Mouse (Mus musculus): ENCODE results near the gene Mbd3. TPM values are rescaled to one million over a fixed set of nuclear protein-coding genes. Genes with fewer than 3 reads are reported as not detected.

The Mbd3 gene
- polyA plus RNA-seq, 1 experiment from 2014 or later: 227 TPM

DNA sequence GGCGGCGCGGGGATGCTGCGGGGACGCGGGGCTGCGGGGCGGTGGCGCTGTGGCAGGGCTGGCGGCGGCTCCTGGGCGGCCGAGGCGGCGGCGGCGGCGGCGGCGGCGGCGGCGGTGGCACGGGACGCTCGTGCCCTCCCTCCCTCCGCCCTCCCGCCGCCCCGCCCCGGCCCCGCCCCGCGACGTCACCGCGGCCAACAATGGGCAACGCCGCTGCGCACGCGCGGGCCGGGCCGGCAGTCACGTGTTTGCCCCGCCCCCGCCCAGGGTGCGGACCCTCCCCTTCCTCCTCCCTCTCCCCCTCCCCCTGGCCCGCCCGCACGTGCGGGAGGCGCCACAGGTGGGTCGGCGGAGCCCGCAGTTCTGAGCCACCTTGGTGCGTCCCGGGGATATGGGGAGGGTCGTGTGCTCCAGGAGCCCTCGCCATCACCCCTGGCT, 11.8 kb downstream of the Mbd3 start, which contains the start of gene Mex3d:
Gene Mex3d, minus strand, starts transcription at position 138 of the 438 bp plus-strand sequence.
- Histone ChIP-seq H3K27me3 (replicated peaks) (no peaks in the 10 kb centered on the region), H3K4me3 (peak within 1 kb of the TSS; percentile 95), H3K9ac (peak within 1 kb of the TSS; percentile 99), H3K4me2 (peak within 1 kb of the TSS; percentile 97), H3K36me3 (replicated peaks) (peaks cover 17% of the 10 kb centered on the region), H3K27ac (peak within 1 kb of the TSS; percentile 96), H3K9me3 (no peaks in the 10 kb centered on the region), H3K4me1 (peaks cover 34% of the 10 kb centered on the region)
- WGBS: 0% methylated on average over 20 of the region's 61 CpGs
- peak; percentile 31 for ATAC-seq (replicated peaks)

DNA sequence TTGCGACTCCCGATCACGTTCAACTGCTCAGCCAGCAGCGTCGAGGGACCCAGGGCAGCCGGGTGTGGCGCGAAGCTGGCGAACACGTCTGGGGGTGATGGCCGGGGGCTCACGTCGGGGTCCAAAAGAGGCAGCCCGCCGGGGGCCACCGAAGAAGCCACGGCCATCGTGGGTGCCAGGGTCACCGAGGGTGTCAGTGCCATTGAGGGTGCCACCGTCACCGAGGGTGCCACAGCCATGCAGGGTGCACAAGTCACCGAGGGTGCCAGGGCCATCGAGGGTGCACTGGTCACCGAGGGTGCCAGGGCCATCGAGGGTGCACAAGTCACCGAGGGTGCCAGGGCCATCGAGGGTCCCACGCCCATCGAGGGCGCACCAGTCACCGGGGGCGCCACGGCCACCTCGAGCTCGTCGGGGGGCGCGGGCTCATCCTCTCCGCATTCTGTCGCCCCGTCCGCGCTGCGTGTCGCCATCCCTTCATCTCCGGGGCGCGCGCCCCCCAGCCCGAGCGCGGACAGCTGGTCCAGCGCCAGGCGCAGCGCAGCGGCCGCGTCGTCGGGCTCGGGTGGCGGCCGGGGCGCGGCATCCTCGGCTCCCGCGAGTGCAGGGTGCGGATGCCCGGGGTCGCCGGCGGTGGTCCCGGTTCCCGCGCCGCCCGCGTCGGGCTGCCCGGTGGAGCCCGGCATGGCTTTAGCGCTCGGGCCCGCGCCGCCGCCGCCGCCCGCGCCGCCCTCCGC, 12.4 kb downstream of the Mbd3 start:
- peak overlapping the region; percentile 96 for H3K27ac ChIP-seq
- H3K9me3 ChIP-seq: no peaks in the 10 kb centered on the region
- peak overlapping the region; percentile 95 for H3K4me3 ChIP-seq
- ATAC-seq (replicated peaks): no peak
- H3K4me1 ChIP-seq: peaks cover 37% of the 10 kb centered on the region
- H3K27me3 ChIP-seq (replicated peaks): no peaks in the 10 kb centered on the region
- H3K9ac ChIP-seq: peak overlapping the region; percentile 99
- peak overlapping the region; percentile 69 for H3K4me2 ChIP-seq
- 0% methylated on average over 46 of the region's 94 CpGs for WGBS
- peaks cover 17% of the 10 kb centered on the region for H3K36me3 ChIP-seq (replicated peaks)

DNA sequence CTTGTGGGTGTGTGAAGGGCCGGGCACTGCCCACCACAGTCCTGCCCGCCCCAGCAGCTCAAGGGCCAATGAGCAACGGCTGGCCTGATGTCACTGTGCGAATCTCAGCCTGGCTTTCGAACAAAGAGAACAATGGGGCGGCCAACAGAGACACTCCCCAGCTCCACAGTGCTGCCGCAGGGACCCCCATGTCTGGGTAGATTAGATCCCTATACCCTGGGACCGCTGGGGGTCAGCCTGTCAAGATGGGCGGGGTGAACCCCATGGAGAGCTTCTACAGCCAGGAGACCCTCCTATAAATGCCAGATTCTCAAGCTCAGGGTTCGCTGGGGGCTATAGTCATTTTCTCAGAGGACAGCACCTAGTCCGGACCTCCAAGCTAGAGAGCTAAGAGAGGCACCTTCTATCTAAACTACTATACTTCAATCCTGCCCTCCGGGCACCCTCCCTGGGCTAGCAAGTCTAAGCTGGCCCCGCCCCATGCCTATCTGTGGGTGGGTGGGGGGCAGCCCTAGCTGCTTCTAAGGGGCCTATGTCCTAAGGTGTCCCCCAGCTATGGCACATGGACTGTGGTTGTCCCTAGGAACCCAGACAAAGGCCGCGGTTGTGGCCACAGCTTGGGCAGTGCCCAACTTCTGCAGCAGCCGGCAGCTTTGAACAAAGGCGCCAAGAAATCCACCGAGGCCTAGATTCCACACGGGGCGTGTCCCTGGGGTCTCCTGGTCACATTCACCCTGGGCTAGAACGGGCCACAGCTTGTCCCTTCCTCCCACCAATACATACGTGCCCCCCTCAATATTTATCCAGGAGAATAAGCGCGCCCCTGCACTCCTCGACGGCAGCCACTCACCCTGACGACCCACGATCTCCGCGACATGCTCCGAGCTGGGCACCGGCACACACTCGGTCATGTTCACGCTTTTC, 13.3 kb downstream of the Mbd3 start:
- Histone ChIP-seq H3K4me3 (peak overlapping the region; percentile 95), H3K9ac (peak overlapping the region; percentile 99), H3K36me3 (replicated peaks) (peaks cover 20% of the 10 kb centered on the region), H3K4me2 (peak overlapping the region; percentile 69), H3K27ac (peak overlapping the region; percentile 96), H3K9me3 (no peaks in the 10 kb centered on the region), H3K4me1 (peaks cover 37% of the 10 kb centered on the region), H3K27me3 (replicated peaks) (no peaks in the 10 kb centered on the region)
- under 1% methylated on average over 34 of the region's 34 CpGs for WGBS
- ATAC-seq (replicated peaks): peak; percentile 79

DNA sequence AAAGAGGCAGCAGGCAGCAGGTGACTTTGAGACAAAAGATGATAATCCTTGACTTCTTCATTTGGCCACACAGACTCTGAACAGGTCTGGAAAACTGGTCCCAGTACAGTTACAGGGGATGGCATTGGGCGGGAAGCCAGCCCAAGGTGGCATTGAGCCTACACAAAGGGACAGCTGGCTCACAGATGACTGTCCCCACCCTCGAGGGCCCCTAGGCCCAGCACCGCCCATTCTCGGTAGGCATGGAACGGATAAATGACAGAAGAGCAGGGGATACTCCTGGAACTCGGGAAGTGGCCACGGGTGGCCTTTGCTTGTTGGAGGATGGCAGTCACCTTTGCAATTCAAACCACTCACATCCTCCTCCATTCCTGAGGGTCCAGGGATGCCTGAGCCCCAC, 14.0 kb downstream of the Mbd3 start:
- Histone ChIP-seq H3K36me3 (replicated peaks) (peaks cover 26% of the 10 kb centered on the region), H3K9ac (peak overlapping the region; percentile 99)

DNA sequence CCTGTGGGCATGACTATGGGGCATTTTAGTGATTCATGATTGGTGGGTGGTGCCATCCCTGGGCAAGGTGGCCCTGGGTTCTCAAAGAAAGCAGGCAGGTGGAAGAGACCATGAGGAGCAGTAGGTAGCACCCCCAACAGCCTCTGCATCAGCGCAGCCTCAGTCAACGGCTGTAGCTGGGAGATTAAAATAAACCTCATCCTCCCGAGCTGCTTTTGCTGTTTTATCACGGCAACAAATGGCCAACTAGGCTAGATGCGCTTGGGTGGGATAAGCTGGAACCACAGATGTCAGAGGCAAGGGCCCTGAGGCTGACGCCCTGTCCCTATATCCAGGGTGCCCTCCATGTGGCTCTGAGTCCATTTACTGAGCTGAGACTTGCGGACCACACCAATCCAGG, 14.6 kb downstream of the Mbd3 start:
- H3K36me3 ChIP-seq (replicated peaks): peaks cover 31% of the 10 kb centered on the region
- no peaks in the 10 kb centered on the region for H3K9me3 ChIP-seq
- peak overlapping the region; percentile 99 for H3K9ac ChIP-seq
- peaks cover 37% of the 10 kb centered on the region for H3K4me1 ChIP-seq
- H3K27me3 ChIP-seq (replicated peaks): no peaks in the 10 kb centered on the region
- ATAC-seq (replicated peaks): no peak
- peak overlapping the region; percentile 69 for H3K4me2 ChIP-seq
- WGBS: 49% methylated on average over 7 of the region's 7 CpGs
- H3K4me3 ChIP-seq: peak overlapping the region; percentile 95
- peak overlapping the region; percentile 96 for H3K27ac ChIP-seq

More for the DNA sequence above, 14.0 kb downstream of the Mbd3 start:
- Histone ChIP-seq H3K4me1 (peaks cover 37% of the 10 kb centered on the region), H3K4me3 (peak overlapping the region; percentile 95), H3K9me3 (no peaks in the 10 kb centered on the region), H3K4me2 (peak overlapping the region; percentile 69), H3K27me3 (replicated peaks) (no peaks in the 10 kb centered on the region), H3K27ac (peak overlapping the region; percentile 96)
- WGBS: 4% methylated on average over 7 of the region's 7 CpGs
- ATAC-seq (replicated peaks): peak; percentile 0; the same call in 1 of the 2 replicates

DNA sequence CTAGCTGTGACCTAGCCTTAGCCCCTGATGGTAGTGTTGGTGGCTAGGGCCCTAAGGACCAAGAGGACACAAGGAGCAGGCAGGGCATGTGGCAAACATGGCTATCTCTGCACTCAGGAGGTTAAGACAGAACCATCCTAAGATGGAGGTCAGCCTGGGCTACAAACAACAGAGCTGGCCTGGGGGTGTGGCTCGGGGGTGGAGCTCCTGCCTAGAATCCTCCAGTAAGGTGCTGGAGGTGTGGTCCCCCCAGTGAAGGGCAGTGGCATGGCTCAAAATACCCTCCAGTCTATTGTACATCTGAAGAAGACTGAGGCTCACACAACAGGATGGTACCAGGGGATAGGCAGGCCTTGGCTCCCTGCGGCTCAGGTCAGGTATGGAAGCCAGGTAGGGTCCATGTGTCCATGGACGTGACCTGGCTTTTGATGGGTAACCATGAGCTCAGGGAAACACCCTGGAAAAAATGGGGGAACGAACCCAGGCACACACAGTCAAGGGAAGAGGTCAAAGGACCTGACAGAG, 15.2 kb downstream of the Mbd3 start:
- Histone ChIP-seq H3K4me2 (peak overlapping the region; percentile 69), H3K4me1 (peaks cover 37% of the 10 kb centered on the region), H3K27me3 (replicated peaks) (no peaks in the 10 kb centered on the region), H3K9me3 (no peaks in the 10 kb centered on the region), H3K9ac (peak overlapping the region; percentile 99), H3K36me3 (replicated peaks) (peaks cover 35% of the 10 kb centered on the region), H3K27ac (peak overlapping the region; percentile 96; the same call in 1 of the 2 replicates), H3K4me3 (peak overlapping the region; percentile 95)
- no peak for ATAC-seq (replicated peaks)
- WGBS: 84% methylated on average over 4 of the region's 4 CpGs

DNA sequence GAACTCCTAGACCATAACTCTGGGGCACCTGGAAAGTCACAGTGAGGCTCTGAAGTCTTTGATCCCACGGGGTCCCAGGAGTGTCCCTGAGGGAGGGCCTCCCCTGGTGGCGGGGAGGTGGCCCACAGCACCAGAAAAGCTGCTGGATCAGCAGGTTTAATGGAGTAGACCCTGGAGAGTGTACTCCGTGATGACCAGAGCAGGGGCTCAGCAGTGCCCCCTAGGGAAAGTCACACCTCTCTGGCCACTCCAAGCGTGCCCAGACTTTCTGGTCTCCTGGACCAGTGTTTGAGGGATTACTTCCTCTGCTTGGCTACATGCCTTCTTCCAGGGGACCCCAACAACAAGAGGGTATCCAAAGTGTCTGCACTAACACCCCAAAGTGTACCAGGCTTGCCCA, 15.9 kb downstream of the Mbd3 start:
- Histone ChIP-seq H3K4me2 (peak overlapping the region; percentile 69), H3K4me3 (peak overlapping the region; percentile 95), H3K4me1 (peaks cover 36% of the 10 kb centered on the region), H3K36me3 (replicated peaks) (peaks cover 35% of the 10 kb centered on the region), H3K27me3 (replicated peaks) (no peaks in the 10 kb centered on the region), H3K9ac (peak overlapping the region; percentile 22; the same call in 1 of the 2 replicates), H3K27ac (peak overlapping the region; percentile 17; the same call in 1 of the 2 replicates), H3K9me3 (no peaks in the 10 kb centered on the region)
- 45% methylated on average over 4 of the region's 4 CpGs for WGBS
- ATAC-seq (replicated peaks): no peak

DNA sequence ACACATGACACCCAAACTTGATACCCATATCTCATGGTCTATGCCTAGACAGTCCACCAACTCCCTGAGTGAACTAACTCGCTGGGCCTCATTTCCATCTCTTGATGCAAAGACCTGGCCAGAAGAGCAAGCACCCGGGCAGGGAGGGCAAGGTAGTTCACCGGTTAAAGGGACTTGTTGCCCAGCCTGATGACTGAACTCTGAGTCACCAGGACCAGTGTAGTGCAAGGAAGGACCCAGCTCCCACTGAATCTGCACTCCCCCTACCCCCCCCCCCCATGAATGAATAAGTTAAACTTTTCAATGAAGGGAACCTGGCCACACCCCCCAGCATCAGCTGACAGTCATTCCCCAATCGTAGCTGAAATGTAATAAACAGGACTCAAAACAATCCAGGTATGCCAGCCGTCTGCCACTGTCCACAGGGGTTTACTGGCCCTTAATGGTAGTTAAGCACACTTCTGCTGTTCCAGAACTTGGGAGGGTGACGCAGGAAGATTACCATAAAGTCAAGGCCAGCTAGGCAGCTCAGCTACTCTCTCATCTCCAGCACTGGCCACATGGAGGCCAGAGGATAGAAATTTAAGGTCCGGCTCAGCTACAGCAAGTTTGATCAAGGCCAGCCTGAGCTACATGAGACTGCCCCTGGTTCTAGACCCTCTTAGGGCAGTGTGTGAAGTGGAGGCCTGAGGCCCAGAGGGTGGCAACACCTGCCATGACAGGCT, 16.5 kb downstream of the Mbd3 start:
- peak overlapping the region; percentile 69 for H3K4me2 ChIP-seq
- no peak for ATAC-seq (replicated peaks)
- H3K9ac ChIP-seq: no peak overlapping the region

DNA sequence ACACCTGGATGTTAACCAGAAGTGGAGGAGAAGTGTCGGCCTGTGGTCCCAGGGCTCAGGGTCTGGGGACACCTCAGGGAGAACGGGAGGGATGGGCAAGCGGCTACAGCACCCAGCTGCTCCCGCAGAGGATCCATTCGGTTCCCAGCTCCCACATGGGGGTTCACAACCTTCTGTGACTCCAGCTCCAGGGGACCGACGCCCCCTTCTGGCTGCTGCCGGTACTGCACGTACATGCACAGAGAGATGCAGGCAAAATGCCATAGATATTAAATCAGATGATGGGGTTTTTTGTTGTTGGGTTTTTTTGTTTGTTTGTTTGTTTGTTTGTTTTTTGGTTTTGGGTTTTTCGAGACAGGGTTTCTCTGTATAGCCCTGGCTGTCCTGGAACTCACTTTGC, 21.6 kb downstream of the Mbd3 start:
- WGBS: 52% methylated on average over 10 of the region's 10 CpGs
- no peak overlapping the region for H3K27ac ChIP-seq
- no peaks in the 10 kb centered on the region for H3K27me3 ChIP-seq (replicated peaks)
- no peaks in the 10 kb centered on the region for H3K9me3 ChIP-seq
- no peak overlapping the region for H3K4me3 ChIP-seq
- H3K4me2 ChIP-seq: no peak overlapping the region
- H3K36me3 ChIP-seq (replicated peaks): peaks cover 30% of the 10 kb centered on the region
- H3K9ac ChIP-seq: no peak overlapping the region
- ATAC-seq (replicated peaks): no peak
- H3K4me1 ChIP-seq: peaks cover 5% of the 10 kb centered on the region

More for the DNA sequence above, 16.5 kb downstream of the Mbd3 start:
- Histone ChIP-seq H3K9me3 (no peaks in the 10 kb centered on the region), H3K27ac (no peak overlapping the region), H3K4me3 (peak overlapping the region; percentile 95), H3K27me3 (replicated peaks) (no peaks in the 10 kb centered on the region), H3K36me3 (replicated peaks) (peaks cover 35% of the 10 kb centered on the region), H3K4me1 (peaks cover 30% of the 10 kb centered on the region)
- WGBS: 77% methylated on average over 7 of the region's 7 CpGs

DNA sequence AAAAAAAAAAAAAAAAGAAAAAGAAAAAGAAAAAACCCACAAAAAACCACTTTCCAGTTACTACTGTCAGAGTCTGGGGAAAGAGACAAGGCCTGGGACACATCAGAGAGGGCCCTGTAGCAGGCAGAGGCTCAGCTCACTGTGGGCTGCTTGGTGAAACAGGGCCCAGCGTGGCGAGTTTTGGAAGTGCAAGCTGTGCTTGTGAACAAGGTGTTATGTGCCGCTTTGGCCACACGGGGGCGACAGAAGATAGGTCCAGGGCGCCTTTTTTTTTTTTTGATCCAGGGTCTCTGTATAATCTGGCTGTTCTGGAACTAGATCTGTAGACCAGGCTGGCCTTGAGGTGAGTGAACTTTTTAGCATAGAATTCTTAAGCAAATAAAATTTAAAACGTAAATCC, 23.2 kb downstream of the Mbd3 start:
- H3K4me3 ChIP-seq: no peak overlapping the region
- H3K27me3 ChIP-seq (replicated peaks): no peaks in the 10 kb centered on the region
- peaks cover 15% of the 10 kb centered on the region for H3K36me3 ChIP-seq (replicated peaks)
- H3K27ac ChIP-seq: no peak overlapping the region
- ATAC-seq (replicated peaks): no peak
- no peaks in the 10 kb centered on the region for H3K9me3 ChIP-seq
- no peak overlapping the region for H3K9ac ChIP-seq
- H3K4me1 ChIP-seq: peaks cover 8% of the 10 kb centered on the region
- no peak overlapping the region for H3K4me2 ChIP-seq
- WGBS: 1% methylated on average over 7 of the region's 7 CpGs

DNA sequence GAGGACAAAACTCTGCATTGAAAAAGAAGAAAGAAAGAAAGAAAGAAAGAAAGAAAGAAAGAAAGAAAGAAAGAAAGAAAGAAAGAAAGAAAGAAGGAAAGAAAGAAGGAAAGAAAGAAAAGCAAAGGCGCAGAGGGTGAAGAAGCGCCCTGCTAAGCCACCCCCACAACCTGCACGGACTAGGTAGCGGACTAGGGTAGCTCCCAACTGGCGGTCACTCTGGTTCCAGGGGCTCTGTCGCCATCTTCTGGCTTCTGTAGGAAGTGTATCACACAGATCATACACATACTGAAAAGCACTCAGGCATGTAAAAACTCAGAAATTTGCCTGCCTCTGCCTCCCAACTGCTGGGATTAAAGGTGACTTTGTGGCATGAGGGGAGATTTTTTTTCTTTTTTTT, 25.3 kb downstream of the Mbd3 start:
- no peaks in the 10 kb centered on the region for H3K36me3 ChIP-seq (replicated peaks)
- ATAC-seq (replicated peaks): no peak
- no peaks in the 10 kb centered on the region for H3K27me3 ChIP-seq (replicated peaks)
- H3K4me1 ChIP-seq: peaks cover 11% of the 10 kb centered on the region
- no peak overlapping the region for H3K9ac ChIP-seq
- H3K4me3 ChIP-seq: no peak overlapping the region
- 20% methylated on average over 6 of the region's 6 CpGs for WGBS
- H3K9me3 ChIP-seq: no peaks in the 10 kb centered on the region
- H3K4me2 ChIP-seq: no peak overlapping the region
- H3K27ac ChIP-seq: no peak overlapping the region
